Mouse (Mus musculus) hindbrain, embryonic 11.5 days (tissue): ENCODE measurements around the gene Rrp15. TPM values are rescaled to one million over a fixed set of nuclear protein-coding genes. Genes with fewer than 3 reads are reported as not detected.

ENCODE experiments used
- ATAC-seq: fragments of 200-750 bp; cut with Nextera tagmentation; 2 replicates; pipeline ENCODE4 v1.8.0; 2017; ENCODE audit warnings: mild to moderate bottlenecking, moderate TSS enrichment, moderate library complexity; ENCODE audit not compliant: low FRiP score
- DNase-seq: peaks from one replicate; pipeline ENCODE4 v3.0.0-alpha.2; 2015; ENCODE audit warnings: low spot score
- H3K27ac ChIP-seq: fragments of 300-500 bp; sonication (generic); 2 replicates; pipeline ENCODE4 v1.5.1; 2014; ENCODE audit warnings: mild to moderate bottlenecking, low read depth, low read length
- H3K27me3 ChIP-seq: fragments of 300-500 bp; sonication (generic); 2 replicates; pipeline ENCODE4 v1.6.1; 2014; ENCODE audit warnings: mild to moderate bottlenecking, low read length, moderate library complexity, mixed read lengths; ENCODE audit not compliant: control insufficient read depth, insufficient read depth
- H3K36me3 ChIP-seq: fragments of 300-500 bp; sonication (generic); 2 replicates; pipeline ENCODE4 v1.6.1; 2014; ENCODE audit warnings: mild to moderate bottlenecking, low read length, moderate library complexity, mixed read lengths; ENCODE audit not compliant: control insufficient read depth, insufficient read depth
- H3K4me1 ChIP-seq: fragments of 300-500 bp; sonication (generic); replicated peaks from 2 replicates; pipeline ENCODE4 v1.6.1; 2014; ENCODE audit warnings: low read length, mixed read lengths; ENCODE audit not compliant: control insufficient read depth, insufficient read depth
- H3K4me2 ChIP-seq: fragments of 300-500 bp; sonication (generic); replicated peaks from 2 replicates; pipeline ENCODE4 v1.6.1; 2014; ENCODE audit warnings: mild to moderate bottlenecking, low read depth, low read length
- H3K4me3 ChIP-seq: fragments of 300-500 bp; sonication (generic); 2 replicates; pipeline ENCODE4 v1.5.1; 2014; ENCODE audit warnings: low read depth, low read length
- H3K9ac ChIP-seq: fragments of 300-500 bp; sonication (generic); 2 replicates; pipeline ENCODE4 v1.6.1; 2014; ENCODE audit warnings: low read depth, low read length
- H3K9me3 ChIP-seq: fragments of 300-500 bp; sonication (generic); 2 replicates; pipeline ENCODE4 v1.6.1; 2016; ENCODE audit warnings: low read length; ENCODE audit not compliant: control insufficient read depth
- WGBS: fragments of 180-500 bp; shearing (Covaris S2); extraction: QIAGEN DNeasy Blood & Tissue Kit; methylation state at CpG from one replicate; pipeline ENCODE4 v1.1.7; 2014; 5-methylcytosine and 5-hydroxymethylcytosine counted together
- polyA plus RNA-seq: library from polyadenylated mRNA; unstranded; fragments of >200 nt; fragmentation: Nextera tagmentation; extraction: Ambion mirVana; gene quantifications from 2 replicates; pipeline ENCODE4 v1.2.1, GENCODE M21; 2014

The Rrp15 gene
- polyA plus RNA-seq, 1 experiment from 2014 or later: 63.1 TPM

GRCm38 (mm10) chr1:186695361-186695760 lies 53.8 kb downstream of the Rrp15 start:
- ATAC-seq (no peak), DNase-seq (no peak)
- Histone ChIP-seq H3K4me2 (no peak overlapping the region), H3K27me3 (no peaks in the 10 kb centered on the region), H3K36me3 (no peaks in the 10 kb centered on the region), H3K4me1 (no peaks in the 10 kb centered on the region), H3K9me3 (no peaks in the 10 kb centered on the region), H3K27ac (no peak overlapping the region), H3K4me3 (no peak overlapping the region), H3K9ac (no peak overlapping the region)
- WGBS: 76% methylated on average over 4 of the region's 4 CpGs

- 88% methylated on average over 4 of the region's 4 CpGs for WGBS
- Histone ChIP-seq H3K4me1 (no peaks in the 10 kb centered on the region), H3K9ac (no peak overlapping the region), H3K4me2 (no peak overlapping the region), H3K27ac (no peak overlapping the region), H3K27me3 (no peaks in the 10 kb centered on the region), H3K4me3 (no peak overlapping the region), H3K36me3 (no peaks in the 10 kb centered on the region), H3K9me3 (no peaks in the 10 kb centered on the region)
- DNase-seq: no peak
- ATAC-seq: no peak
These were observed 56.8 kb downstream of the Rrp15 start for GRCm38 (mm10) chr1:186692370-186692769.

GRCm38 (mm10) chr1:186691708-186692107 lies 57.5 kb downstream of the Rrp15 start:
- no peak overlapping the region for H3K4me2 ChIP-seq
- H3K4me1 ChIP-seq: no peaks in the 10 kb centered on the region
- H3K9ac ChIP-seq: no peak overlapping the region
- no peak for ATAC-seq
- no peaks in the 10 kb centered on the region for H3K9me3 ChIP-seq
- no peak overlapping the region for H3K4me3 ChIP-seq
- no peak for DNase-seq
- H3K27me3 ChIP-seq: no peaks in the 10 kb centered on the region
- H3K36me3 ChIP-seq: no peaks in the 10 kb centered on the region
- WGBS: 82% methylated on average over 8 of the region's 9 CpGs
- H3K27ac ChIP-seq: no peak overlapping the region

- 0 out of 2 replicates have a peak, but pooled peaks cover 4% of the 10 kb centered on the region for H3K4me1 ChIP-seq
- no peaks in the 10 kb centered on the region for H3K9me3 ChIP-seq
- H3K27ac ChIP-seq: no peak overlapping the region
- H3K9ac ChIP-seq: no peak overlapping the region
- DNase-seq (no peak), ATAC-seq (no peak)
- H3K4me2 ChIP-seq: no peak overlapping the region
- no peaks in the 10 kb centered on the region for H3K36me3 ChIP-seq
- 88% methylated on average over 3 of the region's 3 CpGs for WGBS
- H3K27me3 ChIP-seq: no peaks in the 10 kb centered on the region
- no peak overlapping the region for H3K4me3 ChIP-seq
These were observed 65.1 kb downstream of the Rrp15 start for GRCm38 (mm10) chr1:186684041-186684440.

- Histone ChIP-seq H3K9ac (no peak overlapping the region), H3K4me3 (no peak overlapping the region), H3K4me1 (0 out of 2 replicates have a peak, but pooled peaks cover 4% of the 10 kb centered on the region), H3K27me3 (no peaks in the 10 kb centered on the region), H3K36me3 (no peaks in the 10 kb centered on the region), H3K9me3 (no peaks in the 10 kb centered on the region), H3K27ac (peak overlapping the region; percentile 54), H3K4me2 (no peak overlapping the region)
- 33% methylated on average over 7 of the region's 7 CpGs for WGBS
- peak; percentile 22 for DNase-seq
- peak; percentile 61; the same call in 1 of the 2 replicates for ATAC-seq
These were observed 66.6 kb downstream of the Rrp15 start for GRCm38 (mm10) chr1:186682606-186683005.

- Histone ChIP-seq H3K27ac (no peak overlapping the region), H3K27me3 (no peaks in the 10 kb centered on the region), H3K9me3 (no peaks in the 10 kb centered on the region), H3K36me3 (no peaks in the 10 kb centered on the region), H3K4me2 (no peak overlapping the region), H3K4me1 (0 out of 2 replicates have a peak, but pooled peaks cover 2% of the 10 kb centered on the region), H3K4me3 (no peak overlapping the region), H3K9ac (no peak overlapping the region)
- WGBS: 82% methylated on average over 12 of the region's 12 CpGs
- ATAC-seq (no peak), DNase-seq (no peak)
These were observed 71.5 kb downstream of the Rrp15 start for GRCm38 (mm10) chr1:186677614-186678013.

- no peaks in the 10 kb centered on the region for H3K36me3 ChIP-seq
- no peaks in the 10 kb centered on the region for H3K27me3 ChIP-seq
- H3K9ac ChIP-seq: no peak overlapping the region
- H3K4me1 ChIP-seq: no peaks in the 10 kb centered on the region
- no peak overlapping the region for H3K4me3 ChIP-seq
- ATAC-seq: no peak
- no peak overlapping the region for H3K4me2 ChIP-seq
- no peaks in the 10 kb centered on the region for H3K9me3 ChIP-seq
- no peak for DNase-seq
- H3K27ac ChIP-seq: no peak overlapping the region
- 54% methylated on average over 5 of the region's 5 CpGs for WGBS
These were observed 73.0 kb downstream of the Rrp15 start for GRCm38 (mm10) chr1:186676199-186676598.

GRCm38 (mm10) chr1:186675263-186675662 lies 73.9 kb downstream of the Rrp15 start:
- no peaks in the 10 kb centered on the region for H3K27me3 ChIP-seq
- no peaks in the 10 kb centered on the region for H3K9me3 ChIP-seq
- ATAC-seq (no peak), DNase-seq (no peak)
- no peak overlapping the region for H3K4me3 ChIP-seq
- no peak overlapping the region for H3K9ac ChIP-seq
- no peak overlapping the region for H3K27ac ChIP-seq
- no peaks in the 10 kb centered on the region for H3K36me3 ChIP-seq
- no peak overlapping the region for H3K4me2 ChIP-seq
- H3K4me1 ChIP-seq: no peaks in the 10 kb centered on the region
- 85% methylated on average over 6 of the region's 6 CpGs for WGBS

- Histone ChIP-seq H3K36me3 (no peaks in the 10 kb centered on the region), H3K4me2 (no peak overlapping the region), H3K4me1 (no peaks in the 10 kb centered on the region), H3K27me3 (no peaks in the 10 kb centered on the region), H3K9ac (no peak overlapping the region), H3K27ac (no peak overlapping the region), H3K4me3 (no peak overlapping the region), H3K9me3 (no peaks in the 10 kb centered on the region)
- whole genome bisulfite sequencing: 88% methylated on average over 3 of the region's 3 CpGs
- DNase-seq (no peak), ATAC-seq (no peak)
These were observed 74.5 kb downstream of the Rrp15 start for GRCm38 (mm10) chr1:186674621-186675020.
